Mouse (Mus musculus) fibroblast of lung, adult 2 months (primary cell): ENCODE results near the gene Mvp.

ENCODE experiments used
- DNase-seq: peaks from one replicate; pipeline ENCODE4 v3.0.0-alpha.2; 2011; ENCODE audit warnings: low read depth

Mvp gene

GRCm38 (mm10) chr7:127014320-127014719 is at the start of gene Mvp:
TSS of gene Mvp (minus strand) at chr7:127014621.
- peak; percentile 55 for DNase-seq

- no peak for DNase-seq
Observed at GRCm38 (mm10) chr7:127055026-127055585, 40.7 kb upstream of the Mvp start.

GRCm38 (mm10) chr7:127041851-127042672 is 27.6 kb upstream of the Mvp start, which contains the start of gene Kif22:
TSS of gene Kif22 (minus strand) at chr7:127042471.
- peak; percentile 76 for DNase-seq

GRCm38 (mm10) chr7:127031244-127031643 is 16.8 kb upstream of the Mvp start:
- DNase-seq: no peak

GRCm38 (mm10) chr7:127030172-127030571 is 15.8 kb upstream of the Mvp start:
- no peak for DNase-seq

GRCm38 (mm10) chr7:127027885-127028284 is 13.5 kb upstream of the Mvp start:
- no peak for DNase-seq

GRCm38 (mm10) chr7:127026984-127027726 is 12.7 kb upstream of the Mvp start, which contains the start of gene Maz:
TSS of gene Maz (minus strand) at chr7:127027037.
- DNase-seq: peak; percentile 98

GRCm38 (mm10) chr7:127026616-127026983 is 12.2 kb upstream of the Mvp start:
- DNase-seq: no peak

GRCm38 (mm10) chr7:127026161-127026600 is 11.8 kb upstream of the Mvp start:
- DNase-seq: no peak

GRCm38 (mm10) chr7:127025556-127026160 is 11.2 kb upstream of the Mvp start:
- DNase-seq: no peak

- peak; percentile 70 for DNase-seq
Observed at GRCm38 (mm10) chr7:127024755-127025555, 10.5 kb upstream of the Mvp start.

GRCm38 (mm10) chr7:127023896-127024690 is 9.7 kb upstream of the Mvp start:
- DNase-seq: no peak

GRCm38 (mm10) chr7:127023272-127023691 is 8.9 kb upstream of the Mvp start:
- no peak for DNase-seq

GRCm38 (mm10) chr7:127022528-127023271 is 8.3 kb upstream of the Mvp start:
- DNase-seq: no peak

GRCm38 (mm10) chr7:127021563-127022527 is 7.4 kb upstream of the Mvp start:
- DNase-seq: no peak

- DNase-seq: no peak
Observed at GRCm38 (mm10) chr7:127020901-127021562, 6.6 kb upstream of the Mvp start, which contains the start of the genes Gm42742 and Prrt2. TSS of gene Gm42742 (minus strand) at chr7:127021097. TSS of gene Prrt2 (minus strand) at chr7:127021211.

- no peak for DNase-seq
Observed at GRCm38 (mm10) chr7:127020491-127020890, 6.1 kb upstream of the Mvp start.

GRCm38 (mm10) chr7:127020031-127020430 is 5.6 kb upstream of the Mvp start:
- DNase-seq: no peak
